Mouse (Mus musculus) olfactory bulb, adult 2 months (tissue): ENCODE measurements around the gene Angel2.

Experiments
- CTCF ChIP-seq: fragments of 200-500 bp; IDR thresholded peaks from 2 replicates; pipeline ENCODE4 v1.5.1; 2012; ENCODE audit warnings: low read depth, mild to moderate bottlenecking, low read length, moderate library complexity; ENCODE audit not compliant: insufficient read depth
- POLR2A ChIP-seq: fragments of 200-500 bp; IDR thresholded peaks from 2 replicates; pipeline ENCODE4 v1.6.1; 2012; ENCODE audit warnings: mild to moderate bottlenecking, low read depth, low read length, moderate library complexity; ENCODE audit not compliant: insufficient read depth

- TF ChIP-seq POLR2A (no peak), CTCF (no peak)
Observed at GRCm38 (mm10) chr1:190974833-190975232, 49.9 kb downstream of the Angel2 start.
